Mouse (Mus musculus) heart, postnatal 10 days (tissue): ENCODE measurements around the gene Fam221b. TPM values are rescaled to one million over a fixed set of nuclear protein-coding genes. Genes with fewer than 3 reads are reported as not detected.

Experiments used
- DNase-seq, 2 experiments: peaks; one replicate each; pipeline ENCODE4 v3.0.0; 2021
- intact Hi-C: fragments of 180-260 bp; cut with DNase I; formaldehyde crosslinking; loops from one replicate; pipeline ENCODE4 v1.15.1; 2025
- microRNA-seq, 2 experiments: library from miRNA; unstranded; fragments of <30 nt; microRNA quantifications; one replicate each; pipeline ENCODE4 v1.2.0; 2022
- total RNA-seq, 2 experiments: library from RNA; stranded (reverse); gene quantifications; 2 replicates each; pipeline ENCODE4 v1.2.3; 2021

Gene Fam221b
- total RNA-seq, 2 experiments from 2014 or later = 0.25 to 0.26 TPM

GRCm38 (mm10) chr4:43630030-43630581, 38.8 kb downstream of the Fam221b start:
- DNase-seq = peak; percentile 91 to 92
- intact Hi-C loops = loop anchor here (1.0 to 2.0 kb wide), 3 partner anchors 27 to 82 kb away; partner anchors contain the start of gene Hint2

GRCm38 (mm10) chr4:43629106-43629817, 39.7 kb downstream of the Fam221b start:
- intact Hi-C loops = loop anchor here (10.0 kb wide), 1 partner anchor 236 kb away; no protein-coding TSS in a partner anchor
- no peak for DNase-seq

GRCm38 (mm10) chr4:43620146-43620778, 48.7 kb downstream of the Fam221b start:
- no peak for DNase-seq
- intact Hi-C loops = loop anchor here (10.0 kb wide), 1 partner anchor 245 kb away; no protein-coding TSS in a partner anchor

GRCm38 (mm10) chr4:43613060-43613730, 55.8 kb downstream of the Fam221b start:
- peak in 1 of 2 experiments; percentile 45 for DNase-seq
- intact Hi-C loops = no loop called here

- intact Hi-C loops = no loop called here
These were observed 56.4 kb downstream of the Fam221b start for GRCm38 (mm10) chr4:43612534-43612933.

More at GRCm38 (mm10) chr4:43612534-43612933, 56.4 kb downstream of the Fam221b start:
- no peak for DNase-seq

Small RNAs within 50 kb of the gene (microRNA-seq; reads per million reads assigned to microRNA genes)
- 0.95 to 1.0 reads per million in 2 experiments for gene Gm25262

Other genes starting within 250 kb of the Fam221b start
- gene Fam166b, start 240.0 kb downstream of the Fam221b start, total RNA-seq = under 1 TPM in 1 of 2 experiments, not detected in 1; 0.62 TPM
- 10 to 100 TPM; 42.3 to 42.6 TPM for gene Tesk1, start 227.2 kb downstream of the Fam221b start, total RNA-seq
- gene Cd72, start 214.5 kb downstream of the Fam221b start, total RNA-seq = under 1 TPM; 0.45 to 0.60 TPM
- gene Sit1, start 185.4 kb downstream of the Fam221b start, total RNA-seq = under 1 TPM in 1 of 2 experiments, not detected in 1; 0.38 TPM
- gene Ccdc107, start 176.2 kb downstream of the Fam221b start, total RNA-seq = 10 to 100 TPM; 26.1 to 27.3 TPM
- 1 to 10 TPM; 4.0 to 5.2 TPM for gene Arhgef39, start 169.4 kb downstream of the Fam221b start, total RNA-seq
- under 1 TPM; 0.30 to 0.79 TPM for gene Car9, start 162.2 kb downstream of the Fam221b start, total RNA-seq
- gene Tpm2, start 145.4 kb downstream of the Fam221b start, total RNA-seq = 10 to 100 TPM; 55.5 to 57.3 TPM
- gene Creb3, start 106.8 kb downstream of the Fam221b start, total RNA-seq = 10 to 100 TPM; 57.2 to 61.8 TPM
- gene Tln1, start 106.5 kb downstream of the Fam221b start, total RNA-seq = 100 to 1,000 TPM; 147 to 167 TPM
- gene Rgp1, start 90.4 kb downstream of the Fam221b start, total RNA-seq = 10 to 100 TPM; 42.1 to 45.5 TPM
- gene Gba2, start 90.3 kb downstream of the Fam221b start, total RNA-seq = 10 to 100 TPM; 15.4 to 15.6 TPM
- under 1 TPM; 0.36 to 0.37 TPM for gene Msmp, start 84.7 kb downstream of the Fam221b start, total RNA-seq
- gene Npr2, start 37.2 kb downstream of the Fam221b start, total RNA-seq = 10 to 100 TPM; 42.9 to 45.1 TPM
- gene Spag8, start 15.6 kb downstream of the Fam221b start, total RNA-seq = under 1 TPM; 0.19 to 0.52 TPM
- gene Hint2, start 12.7 kb downstream of the Fam221b start, total RNA-seq = 100 to 1,000 TPM; 110 to 112 TPM
- 10 to 100 TPM; 15.0 to 15.2 TPM for gene Tmem8b, start 174 bp downstream of the Fam221b start, total RNA-seq
- gene Olfr70, start 31.7 kb upstream of the Fam221b start, total RNA-seq = not detected
- not detected for gene Olfr71, start 41.1 kb upstream of the Fam221b start, total RNA-seq
- 1 to 10 TPM; 4.5 to 6.1 TPM for gene Hrct1, start 58.0 kb upstream of the Fam221b start, total RNA-seq
- 1 to 10 TPM; 4.2 to 5.1 TPM for gene Spaar, start 60.9 kb upstream of the Fam221b start, total RNA-seq
- gene Olfr159, start 101.9 kb upstream of the Fam221b start, total RNA-seq = not detected
- gene Olfr156, start 154.8 kb upstream of the Fam221b start, total RNA-seq = not detected
- gene Olfr157, start 171.1 kb upstream of the Fam221b start, total RNA-seq = not detected
- not detected for gene Olfr155, start 182.4 kb upstream of the Fam221b start, total RNA-seq
- gene Reck, start 206.4 kb upstream of the Fam221b start, total RNA-seq = 10 to 100 TPM; 12.3 to 12.8 TPM